ENCODE assay signal across 27 mouse cellular contexts in genomic region chr2:78170162-78170747, GRCm38 (mm10).
A peak's percentile ranks its signal among the peaks of the same experiment; 100 is the strongest.
DNase-seq lines count a peak whose midpoint lies in the region; ATAC-seq and TF ChIP-seq lines count a peak whose summit lies in the region.
"Had no signal": no experiment of that assay in that cellular context is flagged by ENCODE, and none has a peak within 500 bp of the region (broad histone marks: within the 10 kb centered on the region; RNA-seq: fewer than 3 reads in every experiment).

No protein-coding gene starts in this region.

- no peaks in the 10 kb centered on the region for H3K79me2 ChIP-seq in myocyte (ENCODE audit: control insufficient read depth, insufficient read depth)

- H3ac ChIP-seq in myocyte (ENCODE audit: control insufficient read depth, insufficient read length) = no peak overlapping the region

- H3K27me3 ChIP-seq in forebrain, embryonic 12.5 days = no peaks in the 10 kb centered on the region
- no peaks in the 10 kb centered on the region for H3K27me3 ChIP-seq in forebrain, embryonic 10.5 days (ENCODE audit: poor library complexity, severe bottlenecking)
- no peaks in the 10 kb centered on the region for H3K27me3 ChIP-seq in hindbrain, embryonic 11.5 days (ENCODE audit: control insufficient read depth, insufficient read depth, low read length)
- no peaks in the 10 kb centered on the region for H3K27me3 ChIP-seq in hindbrain, embryonic 14.5 days (ENCODE audit: control insufficient read depth, insufficient read depth, low read length)
- no peaks in the 10 kb centered on the region for H3K27me3 ChIP-seq in myocyte (ENCODE audit: control insufficient read depth, insufficient read depth, insufficient read length)
- no peaks in the 10 kb centered on the region for H3K27me3 ChIP-seq in kidney, embryonic 15.5 days
- H3K27me3 ChIP-seq: CH12.LX; embryonic facial prominence, embryonic 12.5 days; hindbrain, embryonic 13.5 days had no signal

- H3K36me3 ChIP-seq in forebrain, embryonic 12.5 days (replicated peaks) = no peaks in the 10 kb centered on the region
- H3K36me3 ChIP-seq in forebrain, embryonic 10.5 days (replicated peaks) = no peaks in the 10 kb centered on the region
- H3K36me3 ChIP-seq in hindbrain, embryonic 11.5 days (ENCODE audit: control insufficient read depth, insufficient read depth, low read length) = no peaks in the 10 kb centered on the region
- no peaks in the 10 kb centered on the region for H3K36me3 ChIP-seq in hindbrain, embryonic 14.5 days (replicated peaks; ENCODE audit: control insufficient read depth, insufficient read depth)
- H3K36me3 ChIP-seq in myocyte (ENCODE audit: control insufficient read depth, insufficient read depth) = no peaks in the 10 kb centered on the region
- no peaks in the 10 kb centered on the region for H3K36me3 ChIP-seq in kidney, embryonic 15.5 days
- H3K36me3 ChIP-seq: embryonic facial prominence, embryonic 12.5 days; G1E; hindbrain, embryonic 13.5 days had no signal

- no peak for DNase-seq in forebrain, embryonic 10.5 days (ENCODE audit: extremely low spot score, low spot score)
- DNase-seq in hindbrain, embryonic 11.5 days (ENCODE audit: low spot score) = no peak
- no peak for DNase-seq in hindbrain, embryonic 14.5 days (ENCODE audit: low spot score)
- peak; percentile 65 for DNase-seq in brain, embryonic 14.5 days (ENCODE audit: low read depth)
- DNase-seq: adrenal gland, postnatal 10 days; adrenal gland, postnatal 36 days; B cell, adult 2 months; cerebellum, adult 18-20 months; cerebellum, adult 9-10 months; cerebellum, postnatal 14 days; gastrocnemius, adult 2 months; gastrocnemius, postnatal 14 days; heart, adult 11 months; kidney, adult 2 months had no signal

- no peak for TF ChIP-seq POLR2A in brain, embryonic 14.5 days (IDR thresholded peaks at IDR 0.05; ENCODE audit: borderline replicate concordance, extremely low read depth, insufficient read depth, insufficient read length, poor library complexity, severe bottlenecking)
- no peak for TF ChIP-seq POLR2A in myocyte (IDR thresholded peaks at IDR 0.05; ENCODE audit: insufficient read length, low read depth)

- TF ChIP-seq CTCF in brain, embryonic 14.5 days (IDR thresholded peaks at IDR 0.05; ENCODE audit: borderline replicate concordance, extremely low read depth, insufficient read depth, insufficient read length) = no peak

- no peak overlapping the region for H3K27ac ChIP-seq in forebrain, embryonic 12.5 days
- no peak overlapping the region for H3K27ac ChIP-seq in forebrain, embryonic 10.5 days
- H3K27ac ChIP-seq in hindbrain, embryonic 11.5 days (ENCODE audit: low read depth, low read length) = no peak overlapping the region
- H3K27ac ChIP-seq in hindbrain, embryonic 14.5 days = no peak overlapping the region
- no peak overlapping the region for H3K27ac ChIP-seq in kidney, embryonic 15.5 days
- H3K27ac ChIP-seq: embryonic facial prominence, embryonic 12.5 days; gastrocnemius, adult 2 months; hindbrain, embryonic 13.5 days; hindbrain, postnatal 0 days had no signal

- H3K4me1 ChIP-seq in forebrain, embryonic 12.5 days = no peaks in the 10 kb centered on the region
- H3K4me1 ChIP-seq in forebrain, embryonic 10.5 days = no peaks in the 10 kb centered on the region
- H3K4me1 ChIP-seq in hindbrain, embryonic 11.5 days (replicated peaks; ENCODE audit: control insufficient read depth, insufficient read depth, low read length) = no peaks in the 10 kb centered on the region; the same call in 1 of the 2 replicates
- H3K4me1 ChIP-seq in hindbrain, embryonic 14.5 days (replicated peaks; ENCODE audit: control insufficient read depth, insufficient read depth, low read length) = no peaks in the 10 kb centered on the region
- no peaks in the 10 kb centered on the region for H3K4me1 ChIP-seq in kidney, embryonic 15.5 days
- H3K4me1 ChIP-seq: embryonic facial prominence, embryonic 12.5 days; hindbrain, embryonic 13.5 days had no signal

- ATAC-seq in forebrain, embryonic 12.5 days (ENCODE audit: low FRiP score) = peak; percentile 60; the same call in 1 of the 2 replicates
- ATAC-seq in hindbrain, embryonic 11.5 days (ENCODE audit: low FRiP score) = peak; percentile 66
- no peak for ATAC-seq in hindbrain, embryonic 14.5 days (ENCODE audit: low FRiP score)
- no peak for ATAC-seq in kidney, embryonic 15.5 days (replicated peaks; ENCODE audit: low FRiP score)
- ATAC-seq: hindbrain, postnatal 0 days; inflammation-experienced regulatory T-cells, adult 6 months; intestine, postnatal 0 days; Patski had no signal

- 71% methylated on average over 6 of the region's 6 CpGs for WGBS in forebrain, embryonic 12.5 days
- WGBS in forebrain, embryonic 10.5 days = 90% methylated on average over 6 of the region's 6 CpGs
- WGBS in hindbrain, embryonic 11.5 days = 74% methylated on average over 6 of the region's 6 CpGs
- WGBS in hindbrain, embryonic 14.5 days = 59% methylated on average over 6 of the region's 6 CpGs
- WGBS in kidney, embryonic 15.5 days = 83% methylated on average over 6 of the region's 6 CpGs

- no peak overlapping the region for H3K9ac ChIP-seq in forebrain, embryonic 12.5 days
- no peak overlapping the region for H3K9ac ChIP-seq in hindbrain, embryonic 11.5 days (ENCODE audit: low read depth, low read length)
- no peak overlapping the region for H3K9ac ChIP-seq in hindbrain, embryonic 14.5 days
- H3K9ac ChIP-seq in kidney, embryonic 15.5 days = no peak overlapping the region
- H3K9ac ChIP-seq: embryonic facial prominence, embryonic 12.5 days; hindbrain, embryonic 13.5 days had no signal

- H3K4me2 ChIP-seq in forebrain, embryonic 12.5 days = no peak overlapping the region
- H3K4me2 ChIP-seq in hindbrain, embryonic 11.5 days (replicated peaks; ENCODE audit: low read depth, low read length) = no peak overlapping the region
- H3K4me2 ChIP-seq in hindbrain, embryonic 14.5 days (replicated peaks) = no peak overlapping the region
- H3K4me2 ChIP-seq in myocyte (ENCODE audit: low read depth) = no peak overlapping the region
- H3K4me2 ChIP-seq in kidney, embryonic 15.5 days = no peak overlapping the region
- H3K4me2 ChIP-seq: embryonic facial prominence, embryonic 12.5 days; heart, embryonic 11.5 days; hindbrain, embryonic 13.5 days had no signal

- no peak overlapping the region for H3K4me3 ChIP-seq in forebrain, embryonic 12.5 days (replicated peaks)
- H3K4me3 ChIP-seq in forebrain, embryonic 10.5 days = no peak overlapping the region
- H3K4me3 ChIP-seq in hindbrain, embryonic 11.5 days (ENCODE audit: low read depth, low read length) = no peak overlapping the region
- H3K4me3 ChIP-seq in hindbrain, embryonic 14.5 days (replicated peaks; ENCODE audit: low read length) = no peak overlapping the region
- no peak overlapping the region for H3K4me3 ChIP-seq in myocyte
- no peak overlapping the region for H3K4me3 ChIP-seq in kidney, embryonic 15.5 days (replicated peaks)
- H3K4me3 ChIP-seq: embryonic facial prominence, embryonic 12.5 days; erythroblast, embryonic 14.5 days; gastrocnemius, adult 2 months; hindbrain, embryonic 13.5 days had no signal

- no peaks in the 10 kb centered on the region for H3K9me3 ChIP-seq in forebrain, embryonic 12.5 days
- H3K9me3 ChIP-seq in forebrain, embryonic 10.5 days = no peaks in the 10 kb centered on the region
- no peaks in the 10 kb centered on the region for H3K9me3 ChIP-seq in hindbrain, embryonic 11.5 days (ENCODE audit: control insufficient read depth, low read length)
- H3K9me3 ChIP-seq in hindbrain, embryonic 14.5 days (ENCODE audit: control insufficient read depth, low read length) = no peaks in the 10 kb centered on the region
- no peaks in the 10 kb centered on the region for H3K9me3 ChIP-seq in kidney, embryonic 15.5 days (replicated peaks)
- H3K9me3 ChIP-seq: embryonic facial prominence, embryonic 12.5 days; G1E; hindbrain, embryonic 13.5 days had no signal

TF ChIP-seq in myocyte, 11 proteins besides CTCF, POLR2A, EP300 and RAD21:
- TF ChIP-seq MAX (IDR thresholded peaks at IDR 0.05; ENCODE audit: low read depth) (no peak), MYOG (IDR thresholded peaks at IDR 0.05; ENCODE audit: control insufficient read depth in 1 of 3, insufficient read depth in 1 of 3, insufficient read length in 2 of 3, low read depth in 2 of 3) (peak in 1 of 3 experiments; percentile 77), CEBPB (IDR thresholded peaks at IDR 0.05; ENCODE audit: insufficient read depth, poor library complexity, severe bottlenecking) (no peak), MYOD1 (IDR thresholded peaks at IDR 0.05; ENCODE audit: control insufficient read depth in 1 of 3, insufficient read length in 2 of 3, low read depth in 2 of 3) (peak in 2 of 3 experiments; percentile 59 to 75)
TF ChIP-seq in myocyte: peak in this region for 2.

Comparison
In these comparisons a context has a peak if more than half of its experiments do, and no peak if none do; other contexts are left out.
1. ATAC-seq: peak in forebrain, embryonic 12.5 days (single experiment) and hindbrain, embryonic 11.5 days (single experiment); none in hindbrain, embryonic 14.5 days (single experiment) and kidney, embryonic 15.5 days (single experiment).